Mouse (Mus musculus) v-Abl transformed pro-B cells (cell line): ENCODE results near the gene Tgif2.
"Not testable (repeated sequence)": the region's sequence is repeated elsewhere in the genome, so short reads cannot be mapped to it uniquely, and the experiment has no call there.

Experiments
- in situ Hi-C, 2 experiments: fragments of 400-800 bp; cut with MboI; formaldehyde crosslinking; loops; one replicate each; pipeline ENCODE4 v1.15.1; 2025; ENCODE audit not compliant: unreplicated experiment in 2 of 2

The Tgif2 gene

DNA sequence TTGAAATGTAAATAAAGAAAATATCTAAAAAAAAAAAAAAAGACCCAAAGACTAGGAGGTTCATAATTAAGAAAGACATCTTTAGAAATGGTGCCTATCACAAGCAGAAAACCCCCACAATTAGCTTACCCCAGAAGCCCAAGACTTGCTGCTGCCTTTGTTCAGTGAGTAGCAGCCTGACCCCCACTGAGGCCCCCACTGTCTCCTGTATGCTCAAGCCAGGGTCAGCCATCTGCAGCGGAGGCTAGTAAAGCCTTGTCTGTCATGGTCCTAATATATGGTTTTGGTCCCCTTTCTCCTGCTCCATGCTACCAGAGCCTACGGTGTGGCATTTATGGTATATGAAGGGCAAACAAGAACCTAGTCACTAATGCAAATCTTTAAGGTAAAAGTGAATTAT is 61.5 kb downstream of the Tgif2 start:
- in situ Hi-C loops = no loop called here

DNA sequence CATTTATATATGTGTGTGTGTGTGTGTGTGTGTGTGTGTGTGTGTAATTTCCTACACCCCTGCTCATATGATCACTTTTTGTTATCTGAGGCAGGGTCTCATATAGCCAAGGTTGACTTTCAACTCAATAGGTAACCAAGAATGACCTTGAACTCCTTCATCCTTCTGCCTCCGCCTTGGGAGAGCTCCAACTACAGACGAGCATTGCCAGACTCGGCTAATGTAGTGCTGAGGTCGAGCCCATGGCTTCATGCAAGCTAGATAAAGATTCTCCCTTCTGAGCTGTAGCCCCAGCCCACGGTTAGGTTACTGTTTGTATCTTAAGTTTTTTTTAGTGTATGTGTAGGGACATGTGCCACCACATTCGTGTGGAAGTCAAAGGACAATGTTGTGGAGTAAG is 62.1 kb downstream of the Tgif2 start:
- in situ Hi-C loops = no loop called here

DNA sequence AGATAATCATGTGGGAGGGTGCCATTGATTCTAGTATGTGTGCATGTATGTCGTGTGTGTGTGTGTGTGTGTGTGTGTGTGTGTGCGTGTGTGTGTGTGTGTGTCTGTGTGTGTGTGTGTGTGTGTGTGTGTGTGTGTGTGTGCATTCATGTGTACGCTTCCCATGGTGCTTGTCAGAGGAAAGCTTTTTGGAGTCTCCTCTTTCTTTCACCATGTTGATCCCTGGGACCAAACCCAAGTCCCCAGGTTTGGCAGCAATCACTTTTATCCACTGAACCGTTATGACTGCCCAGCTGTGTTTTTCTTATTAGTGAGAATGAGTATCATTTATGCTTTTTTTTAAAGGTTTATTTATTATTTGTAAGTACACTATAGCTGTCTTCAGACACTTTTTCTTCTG is 62.6 kb downstream of the Tgif2 start:
- in situ Hi-C loops = not testable (repeated sequence)

- in situ Hi-C loops = no loop called here
These were observed 63.6 kb downstream of the Tgif2 start for GRCm38 (mm10) chr2:156903367-156903766.
